Mouse (Mus musculus) midbrain, embryonic 11.5 days (tissue): ENCODE results near the gene Tecpr2. TPM values are rescaled to one million over a fixed set of nuclear protein-coding genes. Genes with fewer than 3 reads are reported as not detected.

ENCODE experiments used
- ATAC-seq: fragments of 200-750 bp; cut with Nextera tagmentation; 2 replicates; pipeline ENCODE4 v1.8.0; 2017; ENCODE audit warnings: moderate TSS enrichment, moderate library complexity; ENCODE audit not compliant: low FRiP score
- DNase-seq: peaks from one replicate; pipeline ENCODE4 v3.0.0; 2015; ENCODE audit warnings: low spot score; ENCODE audit errors: missing footprints
- H3K27ac ChIP-seq: fragments of 300-500 bp; sonication (generic); 2 replicates; pipeline ENCODE4 v1.5.1; 2014; ENCODE audit warnings: low read depth, low read length
- H3K27me3 ChIP-seq: fragments of 300-500 bp; sonication (generic); 2 replicates; pipeline ENCODE4 v1.6.1; 2014; ENCODE audit warnings: mild to moderate bottlenecking, low read length, moderate library complexity, mixed read lengths; ENCODE audit not compliant: control insufficient read depth, insufficient read depth
- H3K36me3 ChIP-seq: fragments of 300-500 bp; sonication (generic); 2 replicates; pipeline ENCODE4 v1.6.1; 2014; ENCODE audit warnings: mild to moderate bottlenecking, low read length, moderate library complexity, mixed read lengths; ENCODE audit not compliant: control insufficient read depth, insufficient read depth
- H3K4me1 ChIP-seq: fragments of 300-500 bp; sonication (generic); 2 replicates; pipeline ENCODE4 v1.6.1; 2014; ENCODE audit warnings: low read length; ENCODE audit not compliant: control insufficient read depth, insufficient read depth
- H3K4me2 ChIP-seq: fragments of 300-500 bp; sonication (generic); 2 replicates; pipeline ENCODE4 v1.6.1; 2014; ENCODE audit warnings: mild to moderate bottlenecking, moderate library complexity
- H3K4me3 ChIP-seq: fragments of 300-500 bp; sonication (generic); 2 replicates; pipeline ENCODE4 v1.5.1; 2014; ENCODE audit warnings: low read depth, low read length
- H3K9ac ChIP-seq: fragments of 300-500 bp; sonication (generic); 2 replicates; pipeline ENCODE4 v1.6.1; 2014; ENCODE audit warnings: low read length
- H3K9me3 ChIP-seq: fragments of 300-500 bp; sonication (generic); 2 replicates; pipeline ENCODE4 v1.6.1; 2016; ENCODE audit warnings: low read length; ENCODE audit not compliant: control insufficient read depth
- WGBS: fragments of 180-500 bp; shearing (Covaris S2); extraction: QIAGEN DNeasy Blood & Tissue Kit; methylation state at CpG from one replicate; pipeline ENCODE4 v1.1.7; 2014; 5-methylcytosine and 5-hydroxymethylcytosine counted together
- polyA plus RNA-seq: library from polyadenylated mRNA; unstranded; fragments of >200 nt; fragmentation: Nextera tagmentation; extraction: Ambion mirVana; gene quantifications from 2 replicates; pipeline ENCODE4 v1.2.1, GENCODE M21; 2014

Tecpr2 gene
- polyA plus RNA-seq, 1 experiment from 2014 or later = 4.2 TPM

- WGBS = 40% methylated on average over 12 of the region's 12 CpGs
- ATAC-seq = no peak
Measured at GRCm38 (mm10) chr12:110994666-110995065, 105.6 kb downstream of the Tecpr2 start.

GRCm38 (mm10) chr12:110998092-110998491 lies 109.0 kb downstream of the Tecpr2 start:
- H3K27ac ChIP-seq = no peak overlapping the region
- H3K4me1 ChIP-seq = no peaks in the 10 kb centered on the region
- H3K9ac ChIP-seq = no peak overlapping the region
- WGBS = 94% methylated on average over 11 of the region's 11 CpGs
- no peaks in the 10 kb centered on the region for H3K36me3 ChIP-seq
- DNase-seq (peak; percentile 76), ATAC-seq (no peak)
- H3K4me2 ChIP-seq = no peak overlapping the region
- no peaks in the 10 kb centered on the region for H3K27me3 ChIP-seq
- no peak overlapping the region for H3K4me3 ChIP-seq
- H3K9me3 ChIP-seq = peaks cover 3% of the 10 kb centered on the region; the same call in 1 of the 2 replicates

More at GRCm38 (mm10) chr12:110994666-110995065, 105.6 kb downstream of the Tecpr2 start:
- Histone ChIP-seq H3K27ac (no peak overlapping the region), H3K4me2 (no peak overlapping the region), H3K4me3 (no peak overlapping the region), H3K36me3 (no peaks in the 10 kb centered on the region), H3K9me3 (peaks cover 3% of the 10 kb centered on the region; the same call in 1 of the 2 replicates), H3K27me3 (no peaks in the 10 kb centered on the region), H3K4me1 (0 out of 2 replicates have a peak, but pooled peaks cover 6% of the 10 kb centered on the region), H3K9ac (no peak overlapping the region)
- DNase-seq = no peak

GRCm38 (mm10) chr12:110999820-111000219 lies 110.8 kb downstream of the Tecpr2 start:
- H3K4me1 ChIP-seq = no peaks in the 10 kb centered on the region
- DNase-seq = no peak
- H3K4me2 ChIP-seq = no peak overlapping the region
- no peaks in the 10 kb centered on the region for H3K36me3 ChIP-seq
- peaks cover 3% of the 10 kb centered on the region; the same call in 1 of the 2 replicates for H3K9me3 ChIP-seq
- 87% methylated on average over 2 of the region's 2 CpGs for WGBS
- H3K27ac ChIP-seq = no peak overlapping the region
- H3K9ac ChIP-seq = no peak overlapping the region
- no peak for ATAC-seq
- H3K27me3 ChIP-seq = no peaks in the 10 kb centered on the region
- no peak overlapping the region for H3K4me3 ChIP-seq

- peak; percentile 56 for DNase-seq
- no peaks in the 10 kb centered on the region for H3K4me1 ChIP-seq
- H3K9me3 ChIP-seq = peaks cover 3% of the 10 kb centered on the region; the same call in 1 of the 2 replicates
- H3K9ac ChIP-seq = no peak overlapping the region
- H3K27ac ChIP-seq = no peak overlapping the region
- H3K4me3 ChIP-seq = no peak overlapping the region
- no peak overlapping the region for H3K4me2 ChIP-seq
- ATAC-seq = no peak
- WGBS = 96% methylated on average over 7 of the region's 7 CpGs
- H3K27me3 ChIP-seq = no peaks in the 10 kb centered on the region
- H3K36me3 ChIP-seq = no peaks in the 10 kb centered on the region
Measured at GRCm38 (mm10) chr12:111000956-111001355, 111.9 kb downstream of the Tecpr2 start.

- WGBS = 76% methylated on average over 9 of the region's 9 CpGs
Measured at GRCm38 (mm10) chr12:111004142-111004541, 115.1 kb downstream of the Tecpr2 start.

GRCm38 (mm10) chr12:111005803-111006202 lies 116.7 kb downstream of the Tecpr2 start:
- WGBS = 78% methylated on average over 6 of the region's 6 CpGs
- Histone ChIP-seq H3K9me3 (no peaks in the 10 kb centered on the region), H3K36me3 (no peaks in the 10 kb centered on the region), H3K27me3 (no peaks in the 10 kb centered on the region), H3K9ac (no peak overlapping the region), H3K4me1 (no peaks in the 10 kb centered on the region), H3K4me3 (no peak overlapping the region), H3K27ac (no peak overlapping the region), H3K4me2 (no peak overlapping the region)
- ATAC-seq (no peak), DNase-seq (peak; percentile 35)

More at GRCm38 (mm10) chr12:111004142-111004541, 115.1 kb downstream of the Tecpr2 start:
- Histone ChIP-seq H3K9ac (no peak overlapping the region), H3K36me3 (no peaks in the 10 kb centered on the region), H3K9me3 (no peaks in the 10 kb centered on the region), H3K4me2 (no peak overlapping the region), H3K27me3 (no peaks in the 10 kb centered on the region), H3K27ac (no peak overlapping the region), H3K4me3 (no peak overlapping the region), H3K4me1 (no peaks in the 10 kb centered on the region)
- ATAC-seq = no peak
- DNase-seq = no peak

GRCm38 (mm10) chr12:111006339-111006738 lies 117.3 kb downstream of the Tecpr2 start:
- ATAC-seq = no peak

GRCm38 (mm10) chr12:111007134-111008103 lies 118.4 kb downstream of the Tecpr2 start:
- Histone ChIP-seq H3K9ac (no peak overlapping the region), H3K27me3 (no peaks in the 10 kb centered on the region), H3K4me1 (no peaks in the 10 kb centered on the region), H3K36me3 (no peaks in the 10 kb centered on the region), H3K4me2 (no peak overlapping the region), H3K4me3 (no peak overlapping the region), H3K27ac (no peak overlapping the region), H3K9me3 (no peaks in the 10 kb centered on the region)
- peak; percentile 85 for DNase-seq
- ATAC-seq = no peak
- 75% methylated on average over 14 of the region's 14 CpGs for WGBS

More at GRCm38 (mm10) chr12:111006339-111006738, 117.3 kb downstream of the Tecpr2 start:
- H3K4me3 ChIP-seq = no peak overlapping the region
- DNase-seq = peak; percentile 41
- 86% methylated on average over 5 of the region's 5 CpGs for WGBS
- H3K27ac ChIP-seq = no peak overlapping the region
- H3K9me3 ChIP-seq = no peaks in the 10 kb centered on the region
- no peaks in the 10 kb centered on the region for H3K27me3 ChIP-seq
- H3K4me2 ChIP-seq = no peak overlapping the region
- no peaks in the 10 kb centered on the region for H3K36me3 ChIP-seq
- H3K9ac ChIP-seq = no peak overlapping the region
- no peaks in the 10 kb centered on the region for H3K4me1 ChIP-seq
